Mouse (Mus musculus): Measurements from ENCODE around the gene Ttc38.
"Not testable (repeated sequence)": the region's sequence is repeated elsewhere in the genome, so short reads cannot be mapped to it uniquely, and the experiment has no call there.

Ttc38 gene

DNA sequence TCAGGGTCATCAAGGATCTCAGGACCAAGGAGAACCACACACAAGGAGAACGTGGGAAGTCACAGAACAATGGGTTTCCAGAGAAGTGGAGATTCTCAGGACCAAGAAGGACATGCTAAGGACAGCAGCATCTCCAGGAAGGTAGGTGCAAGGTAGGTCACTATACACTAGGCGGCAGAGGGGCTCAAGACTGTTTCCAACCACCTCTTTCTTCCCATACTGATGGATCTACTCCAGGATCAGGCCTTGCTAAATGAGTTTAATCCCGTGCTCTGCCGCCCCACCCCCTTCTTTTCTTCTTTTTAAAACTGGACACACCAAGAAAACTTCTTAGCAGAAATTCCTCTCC is 10.1 kb upstream of the Ttc38 start:
- DNase-seq (ENCODE audit: low spot score in 2 of 2) = no peak

DNA sequence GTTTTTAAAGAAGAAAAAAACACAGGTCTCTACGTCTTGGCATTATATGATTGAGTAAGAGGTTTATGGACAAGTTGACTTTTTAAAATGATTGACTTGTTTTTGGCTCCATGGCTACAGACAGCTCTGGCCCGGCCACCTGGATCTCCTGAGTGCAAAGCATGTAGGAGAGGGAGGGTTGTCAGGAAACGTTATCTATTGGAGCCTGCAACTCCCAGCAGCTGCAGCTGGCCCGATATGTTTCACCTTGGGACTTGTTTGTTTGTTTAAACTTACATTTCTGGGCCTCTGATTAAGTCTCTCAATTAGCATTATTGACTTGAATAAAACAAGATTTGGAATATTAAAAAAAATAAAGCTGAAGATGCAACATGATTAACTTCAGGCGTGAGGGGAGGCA is 5.4 kb upstream of the Ttc38 start:
- DNase-seq (ENCODE audit: low spot score in 2 of 2) = no peak

GRCm38 (mm10) chr15:85828071-85828470 is 4.0 kb upstream of the Ttc38 start:
- no peak for DNase-seq (ENCODE audit: low spot score in 2 of 2)

GRCm38 (mm10) chr15:85829470-85829869 is 2.6 kb upstream of the Ttc38 start:
- DNase-seq (ENCODE audit: low spot score in 2 of 2) = no peak

GRCm38 (mm10) chr15:85832599-85832998 is 493 bp downstream of the Ttc38 start:
- no peak for DNase-seq (ENCODE audit: low spot score in 2 of 2)

GRCm38 (mm10) chr15:85835335-85835734 is 3.2 kb downstream of the Ttc38 start:
- no peak for DNase-seq (ENCODE audit: low spot score in 2 of 2)

DNA sequence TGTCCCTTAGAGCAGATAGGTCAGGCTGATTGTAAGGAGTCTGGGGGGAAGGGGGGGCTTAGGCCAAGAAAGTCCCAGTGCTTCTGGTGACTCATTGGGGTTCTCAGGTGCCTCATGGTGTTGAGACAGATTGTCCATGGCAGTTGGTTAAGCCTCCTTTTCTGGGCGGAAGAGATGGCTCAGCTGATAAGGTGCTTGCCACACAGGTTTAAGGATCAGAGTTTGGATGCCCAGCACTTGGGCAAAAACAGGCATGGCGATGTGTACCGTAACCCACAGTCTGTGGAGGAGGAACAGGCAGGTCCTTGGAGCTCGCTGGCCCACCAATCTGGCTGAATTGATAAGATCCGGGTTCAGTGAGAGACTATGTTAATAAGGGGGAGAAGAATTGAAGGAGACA is 4.8 kb downstream of the Ttc38 start:
- no peak for DNase-seq (ENCODE audit: low spot score in 2 of 2)

- DNase-seq (ENCODE audit: low spot score in 2 of 2) = no peak
These were observed 8.9 kb downstream of the Ttc38 start for GRCm38 (mm10) chr15:85840983-85841382.

DNA sequence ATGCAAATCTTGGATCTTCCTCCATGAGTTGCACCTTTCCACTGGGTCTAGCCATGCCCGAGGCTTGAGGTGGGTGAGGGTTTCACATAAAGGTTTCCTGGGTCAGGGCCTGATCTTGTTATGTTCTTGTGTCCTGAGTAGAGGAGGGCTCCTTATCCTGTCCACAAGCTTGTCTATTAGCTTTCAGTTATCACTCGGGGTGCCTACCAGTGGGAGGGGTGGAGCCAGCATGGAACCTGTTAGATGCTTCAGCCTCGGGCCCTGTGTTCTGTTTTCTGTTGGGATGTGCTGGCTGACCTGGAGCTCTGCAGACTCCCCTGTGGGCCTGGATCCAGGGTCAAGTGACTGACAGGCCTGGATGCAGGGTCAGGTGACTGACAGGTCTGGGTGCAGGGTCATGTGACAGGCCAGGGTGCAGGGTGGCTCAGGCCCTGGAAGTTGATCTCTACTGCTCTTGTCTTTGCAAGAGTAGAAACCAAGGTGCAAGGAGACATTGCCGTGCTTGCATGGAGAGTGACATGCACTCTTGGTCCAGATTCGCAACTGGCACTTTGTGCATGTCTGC is 9.8 kb downstream of the Ttc38 start:
- no peak for DNase-seq (ENCODE audit: low spot score in 2 of 2)

GRCm38 (mm10) chr15:85845071-85845470 is 13.0 kb downstream of the Ttc38 start:
- DNase-seq (ENCODE audit: low spot score in 2 of 2) = no peak

DNA sequence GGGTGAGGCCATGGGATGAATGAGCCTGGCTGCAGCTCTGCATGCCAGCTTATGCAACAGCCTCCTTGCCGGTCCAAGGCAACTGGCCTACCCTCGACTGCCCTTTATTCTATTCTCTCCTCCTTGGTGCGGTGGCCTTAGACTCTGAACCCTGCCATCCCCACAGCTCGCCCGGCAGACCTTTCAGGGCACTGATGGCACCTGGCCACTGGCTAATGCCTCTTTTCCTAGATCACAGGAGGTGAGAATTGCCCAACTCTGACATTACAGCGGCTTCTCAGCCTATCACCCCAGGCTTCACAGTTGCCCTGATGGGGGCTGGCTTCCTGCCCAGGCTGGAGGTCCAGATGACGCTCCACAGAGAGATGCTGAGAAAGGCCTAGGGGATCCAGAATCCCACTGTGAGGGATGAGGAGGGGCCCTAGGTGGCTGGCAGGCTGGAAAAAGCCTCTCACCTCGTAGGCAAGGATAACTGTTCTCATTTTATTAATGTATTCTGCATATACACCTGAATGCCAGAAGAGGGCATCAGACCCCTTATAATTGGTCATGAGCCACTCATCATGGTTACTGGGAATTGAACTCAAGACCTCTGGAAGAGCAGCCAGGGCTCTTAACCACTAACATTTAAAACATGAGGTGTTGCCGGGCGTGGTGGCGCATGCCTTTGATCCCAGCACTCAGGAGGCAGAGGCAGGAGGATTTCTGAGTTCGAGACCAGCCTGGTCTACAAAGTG is 19.7 kb downstream of the Ttc38 start:
- no peak for DNase-seq (ENCODE audit: low spot score in 2 of 2)

DNA sequence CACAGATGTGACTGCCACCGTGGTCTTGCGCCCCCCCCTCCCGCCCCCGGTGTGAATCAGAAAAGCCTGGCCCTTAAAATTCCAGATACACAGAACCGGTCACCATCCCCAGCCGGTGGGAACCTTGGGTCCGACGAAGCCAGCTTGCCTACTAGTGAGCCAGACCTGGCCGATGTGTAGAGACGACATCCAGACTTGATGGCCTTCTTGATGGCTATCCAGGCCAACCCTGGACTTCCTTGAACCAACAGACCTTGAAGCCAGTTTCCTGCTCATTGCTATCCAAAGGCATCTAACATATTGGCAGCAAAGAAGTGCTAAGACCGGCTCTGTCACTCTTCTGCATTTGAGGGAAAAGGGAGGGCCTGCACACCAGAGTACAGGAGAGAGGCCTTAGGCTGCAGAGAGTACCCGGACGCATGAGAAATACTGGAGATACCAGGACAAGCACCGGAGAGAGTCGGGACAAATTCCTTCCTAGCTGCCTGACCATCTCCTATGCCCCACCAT is 26.9 kb downstream of the Ttc38 start:
- DNase-seq (ENCODE audit: low spot score in 2 of 2) = peak in 1 of 2 experiments; percentile 10

DNA sequence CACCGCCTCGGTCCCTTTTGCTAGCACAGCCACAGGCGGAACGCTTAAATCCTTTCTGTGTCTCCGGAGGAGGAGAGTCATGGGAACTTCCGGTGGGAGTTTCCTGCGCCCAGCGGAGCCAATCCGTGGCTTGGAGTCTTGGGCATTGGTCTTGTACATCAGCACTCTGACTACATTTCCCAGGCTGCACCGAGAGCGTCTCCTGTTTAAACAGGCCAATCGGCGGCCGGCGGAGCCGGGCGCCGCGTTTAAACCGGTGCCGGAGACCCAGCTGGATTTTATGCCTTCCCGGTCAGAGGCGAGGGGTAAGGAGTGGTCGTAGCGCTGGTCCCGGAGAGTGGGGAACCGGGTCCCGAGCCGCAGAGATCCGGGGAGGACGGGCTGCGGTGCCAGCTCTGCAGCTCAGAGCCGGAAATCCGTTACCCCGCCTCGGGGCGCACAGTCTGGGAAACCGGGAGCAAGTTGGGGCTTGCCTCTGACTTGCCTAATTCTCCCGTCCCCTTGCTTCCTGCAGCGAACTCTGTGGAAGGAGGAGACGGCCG is 27.5 kb downstream of the Ttc38 start, which contains the start of gene Gtse1:
TSS of gene Gtse1 (plus strand) at position 256 of the 542 bp plus-strand sequence.
- peak; percentile 86 to 90 for DNase-seq (ENCODE audit: low spot score in 2 of 2)

GRCm38 (mm10) chr15:85865913-85866312 is 33.8 kb downstream of the Ttc38 start:
- DNase-seq (ENCODE audit: low spot score in 2 of 2) = not testable (repeated sequence)

GRCm38 (mm10) chr15:85867696-85868095 is 35.6 kb downstream of the Ttc38 start:
- peak; percentile 49 to 74 for DNase-seq (ENCODE audit: low spot score in 2 of 2)

- no peak for DNase-seq (ENCODE audit: low spot score in 2 of 2)
These were observed 45.2 kb downstream of the Ttc38 start for GRCm38 (mm10) chr15:85877336-85877735.

- DNase-seq (ENCODE audit: low spot score in 2 of 2) = peak; percentile 82 to 83
These were observed 46.9 kb downstream of the Ttc38 start, which contains the start of gene Trmu for GRCm38 (mm10) chr15:85878848-85879497. Trmu (plus strand) TSS chr15:85879312.

GRCm38 (mm10) chr15:85879498-85879895 is 47.4 kb downstream of the Ttc38 start:
- DNase-seq (ENCODE audit: low spot score in 2 of 2) = peak in 1 of 2 experiments; percentile 18

GRCm38 (mm10) chr15:85885606-85886005 is 53.5 kb downstream of the Ttc38 start:
- no peak for DNase-seq (ENCODE audit: low spot score in 2 of 2)

DNA sequence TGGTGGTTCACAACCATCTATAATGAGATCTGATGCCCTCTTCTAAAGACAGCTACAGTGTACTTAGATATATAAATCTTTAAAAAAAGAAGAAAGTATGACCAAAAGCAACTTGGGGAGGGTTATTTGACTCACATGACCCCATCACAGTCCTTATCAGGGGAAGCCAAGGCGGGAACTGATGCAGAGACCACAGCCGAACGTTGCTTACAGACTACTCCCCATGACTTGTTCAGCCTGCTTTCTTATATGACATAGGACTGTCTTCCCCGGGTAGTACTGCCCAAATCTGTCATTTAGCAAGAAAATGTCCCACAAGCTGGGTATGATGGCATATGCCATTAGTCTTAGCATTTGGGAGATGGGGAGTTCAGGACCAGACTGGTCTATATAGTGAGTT is 57.1 kb downstream of the Ttc38 start:
- DNase-seq (ENCODE audit: low spot score in 2 of 2) = no peak

DNA sequence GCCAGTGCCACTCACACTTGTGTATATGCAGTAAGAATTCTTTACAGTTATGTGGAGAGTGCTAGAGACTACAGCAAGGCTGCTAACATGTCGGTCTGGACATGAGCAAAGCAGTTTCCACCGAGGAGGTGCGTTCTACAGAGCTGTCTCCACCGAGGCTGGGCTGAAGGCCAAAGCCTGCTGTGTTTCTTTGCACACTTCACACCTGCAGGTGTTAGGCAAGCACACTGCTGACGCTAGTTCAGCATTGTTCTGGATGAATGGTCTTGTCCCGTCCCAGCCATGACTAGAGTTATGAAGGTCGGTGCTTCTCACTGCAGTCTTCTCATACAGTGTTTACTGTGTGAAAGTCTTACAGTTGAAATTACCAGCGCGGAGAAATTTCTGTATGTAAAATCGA is 59.9 kb downstream of the Ttc38 start:
- no peak for DNase-seq (ENCODE audit: low spot score in 2 of 2)

- no peak for DNase-seq (ENCODE audit: low spot score in 2 of 2)
These were observed 60.5 kb downstream of the Ttc38 start for GRCm38 (mm10) chr15:85892498-85893118.
